Mouse (Mus musculus): ENCODE data around the gene Aoc1. TPM values are rescaled to one million over a fixed set of nuclear protein-coding genes. Genes with fewer than 3 reads are reported as not detected.

Gene Aoc1
- total and polyA plus RNA-seq, 3 experiments, result 0.19 to 0.21 TPM; not detected in 1

- no peak for TF ChIP-seq PAX5 (IDR thresholded peaks at IDR 0.05; ENCODE audit: low read length)
These were observed 22.5 kb downstream of the Aoc1 start (continued) for GRCm38 (mm10) chr6:48894938-48895818.

GRCm38 (mm10) chr6:48895941-48896340 is 23.2 kb downstream of the Aoc1 start:
- TF ChIP-seq BHLHE40 (IDR thresholded peaks at IDR 0.05; ENCODE audit: low read depth, low read length) (no peak), RAD21 (IDR thresholded peaks at IDR 0.05; ENCODE audit: low read depth, low read length) (no peak), USF2 (conservative IDR thresholded peaks at IDR 0.05; ENCODE audit: low read depth, low read length) (no peak), ZNF384 (IDR thresholded peaks at IDR 0.05; ENCODE audit: low read depth, low read length) (no peak), CHD2 (IDR thresholded peaks at IDR 0.05; ENCODE audit: low read length) (no peak), JUND (conservative IDR thresholded peaks at IDR 0.05; ENCODE audit: low read depth, low read length) (no peak), TBP (conservative IDR thresholded peaks at IDR 0.05; ENCODE audit: low read depth, low read length) (no peak), ZKSCAN1 (IDR thresholded peaks at IDR 0.05; ENCODE audit: borderline replicate concordance, low read depth, low read length) (no peak), MAX (IDR thresholded peaks at IDR 0.05; ENCODE audit: low read length) (no peak), RCOR1 (conservative IDR thresholded peaks at IDR 0.05; ENCODE audit: low read depth, low read length) (no peak), ETS1 (conservative IDR thresholded peaks at IDR 0.05; ENCODE audit: low read depth, low read length) (no peak), UBTF (IDR thresholded peaks at IDR 0.05; ENCODE audit: low read depth, low read length) (no peak), MAFK (IDR thresholded peaks at IDR 0.05; ENCODE audit: insufficient replicate concordance, low read length) (no peak), PAX5 (IDR thresholded peaks at IDR 0.05; ENCODE audit: low read length) (no peak), ZMIZ1 (IDR thresholded peaks at IDR 0.05; ENCODE audit: low read depth, low read length) (no peak), CHD1 (IDR thresholded peaks at IDR 0.05; ENCODE audit: low read depth, low read length) (no peak), ZC3H11A (IDR thresholded peaks at IDR 0.05; ENCODE audit: low read depth, low read length) (no peak), ELF1 (IDR thresholded peaks at IDR 0.05; ENCODE audit: low read depth, low read length) (no peak), KAT2A (IDR thresholded peaks at IDR 0.05; ENCODE audit: insufficient replicate concordance, low read length) (no peak), MEF2A (IDR thresholded peaks at IDR 0.05; ENCODE audit: borderline replicate concordance, low read depth, low read length) (no peak)
- dilution Hi-C loops (cut with MboI; ENCODE audit: extremely low pct_ligation_motif_present, extremely low pct_unique_long_range_greater_than_20kb, low sequenced_read_pairs), result no loop called here

More at GRCm38 (mm10) chr6:48895941-48896340, 23.2 kb downstream of the Aoc1 start:
- H3K27me3 ChIP-seq (replicated peaks), result no peaks in the 10 kb centered on the region
- no peak overlapping the region for H3K9ac ChIP-seq (ENCODE audit: insufficient read depth, low read depth)
- H3K4me2 ChIP-seq (ENCODE audit: insufficient read depth, low read depth, poor library complexity, severe bottlenecking), result no peak overlapping the region
- H3K4me1 ChIP-seq (ENCODE audit: control insufficient read depth in 1 of 2, insufficient read depth in 2 of 2), result peaks cover 0 to 23% of the 10 kb centered on the region in 2 experiments; a peak in 2 of 4 replicates
- DNase-seq (ENCODE audit: extremely low read depth), result no peak
- in situ Hi-C loops (cut with MboI; ENCODE audit: low pct_ligation_motif_present, low pct_unique_long_range_greater_than_20kb, low sequenced_read_pairs), result no loop called here
- no peaks in the 10 kb centered on the region for H3K9me3 ChIP-seq (replicated peaks; ENCODE audit: low read length)
- no peak overlapping the region for H3K4me3 ChIP-seq (replicated peaks in 1 of 3; ENCODE audit: low read depth in 2 of 3, low read length in 2 of 3, poor library complexity in 1 of 3)
- H3K27ac ChIP-seq (ENCODE audit: insufficient read depth, low read depth), result no peak overlapping the region
- no peaks in the 10 kb centered on the region for H3K79me2 ChIP-seq (replicated peaks; ENCODE audit: control insufficient read depth, extremely low read depth, insufficient read depth, poor library complexity, severe bottlenecking)
- H3K36me3 ChIP-seq (replicated peaks in 1 of 2; ENCODE audit: control insufficient read depth in 1 of 2, insufficient read depth in 1 of 2, low read length in 1 of 2), result no peaks in the 10 kb centered on the region

All from CH12.LX (cell line).